Mouse (Mus musculus): Measurements from ENCODE around the gene Xpot. TPM values are rescaled to one million over a fixed set of nuclear protein-coding genes. Genes with fewer than 3 reads are reported as not detected.

The Xpot gene
- polyA plus RNA-seq, 1 experiment from 2014 or later, result 30.2 TPM

GRCm38 (mm10) chr10:121569001-121569589, 57.0 kb downstream of the Xpot start:
- ATAC-seq (ENCODE audit: low FRiP score, low read depth), result peak; percentile 91
- peaks cover 42% of the 10 kb centered on the region for H3K36me3 ChIP-seq
- no peaks in the 10 kb centered on the region for H3K27me3 ChIP-seq
- H3K4me1 ChIP-seq (replicated peaks), result peaks cover 13% of the 10 kb centered on the region
- peak overlapping the region; percentile 79 for H3K27ac ChIP-seq (replicated peaks)
- 9% methylated on average over 23 of the region's 23 CpGs for WGBS
- H3K9me3 ChIP-seq, result no peaks in the 10 kb centered on the region
- peak overlapping the region; percentile 27 for H3K4me3 ChIP-seq
- H3K9ac ChIP-seq, result peak overlapping the region; percentile 17; the same call in 1 of the 2 replicates
- peak overlapping the region; percentile 48 for H3K4me2 ChIP-seq

GRCm38 (mm10) chr10:121568534-121568933, 57.6 kb downstream of the Xpot start:
- WGBS, result 67% methylated on average over 7 of the region's 7 CpGs
- Histone ChIP-seq H3K36me3 (peaks cover 47% of the 10 kb centered on the region), H3K4me1 (replicated peaks) (peaks cover 13% of the 10 kb centered on the region), H3K4me2 (peak overlapping the region; percentile 48), H3K27ac (replicated peaks) (peak overlapping the region; percentile 79), H3K4me3 (no peak overlapping the region), H3K9me3 (no peaks in the 10 kb centered on the region), H3K9ac (0 out of 2 replicates have a peak overlapping the region, but pooled peaks have one; percentile 17), H3K27me3 (no peaks in the 10 kb centered on the region)
- peak; percentile 19; the same call in 1 of the 2 replicates for ATAC-seq (ENCODE audit: low FRiP score, low read depth)

GRCm38 (mm10) chr10:121568026-121568425, 58.1 kb downstream of the Xpot start:
- WGBS, result 94% methylated on average over 10 of the region's 10 CpGs
- Histone ChIP-seq H3K27ac (replicated peaks) (no peak overlapping the region), H3K4me1 (replicated peaks) (peaks cover 13% of the 10 kb centered on the region), H3K4me2 (no peak overlapping the region), H3K9me3 (no peaks in the 10 kb centered on the region), H3K27me3 (no peaks in the 10 kb centered on the region), H3K4me3 (no peak overlapping the region), H3K36me3 (peaks cover 51% of the 10 kb centered on the region), H3K9ac (no peak overlapping the region)
- ATAC-seq (ENCODE audit: low FRiP score, low read depth), result no peak

- Histone ChIP-seq H3K4me3 (no peak overlapping the region), H3K27me3 (no peaks in the 10 kb centered on the region), H3K9me3 (no peaks in the 10 kb centered on the region), H3K27ac (replicated peaks) (no peak overlapping the region), H3K36me3 (peaks cover 52% of the 10 kb centered on the region), H3K4me1 (replicated peaks) (peaks cover 8% of the 10 kb centered on the region), H3K4me2 (no peak overlapping the region), H3K9ac (no peak overlapping the region)
- no peak for ATAC-seq (ENCODE audit: low FRiP score, low read depth)
- WGBS, result 97% methylated on average over 8 of the region's 8 CpGs
Measured at GRCm38 (mm10) chr10:121564447-121564846, 61.7 kb downstream of the Xpot start.

- no peaks in the 10 kb centered on the region for H3K9me3 ChIP-seq
- H3K27me3 ChIP-seq, result no peaks in the 10 kb centered on the region
- 69% methylated on average over 2 of the region's 2 CpGs for WGBS
- H3K4me2 ChIP-seq, result no peak overlapping the region
- no peak overlapping the region for H3K27ac ChIP-seq (replicated peaks)
- H3K4me1 ChIP-seq (replicated peaks), result no peaks in the 10 kb centered on the region
- H3K4me3 ChIP-seq, result no peak overlapping the region
- peaks cover 56% of the 10 kb centered on the region for H3K36me3 ChIP-seq
- no peak overlapping the region for H3K9ac ChIP-seq
- no peak for ATAC-seq (ENCODE audit: low FRiP score, low read depth)
Measured at GRCm38 (mm10) chr10:121558231-121558630, 67.9 kb downstream of the Xpot start.

GRCm38 (mm10) chr10:121556263-121556662, 69.9 kb downstream of the Xpot start:
- WGBS, result 81% methylated on average over 6 of the region's 6 CpGs
- Histone ChIP-seq H3K27me3 (no peaks in the 10 kb centered on the region), H3K4me2 (no peak overlapping the region), H3K9me3 (no peaks in the 10 kb centered on the region), H3K9ac (no peak overlapping the region), H3K4me1 (replicated peaks) (no peaks in the 10 kb centered on the region), H3K36me3 (peaks cover 63% of the 10 kb centered on the region), H3K4me3 (no peak overlapping the region), H3K27ac (replicated peaks) (no peak overlapping the region)
- ATAC-seq (ENCODE audit: low FRiP score, low read depth), result no peak

- WGBS, result 89% methylated on average over 9 of the region's 9 CpGs
- Histone ChIP-seq H3K9ac (no peak overlapping the region), H3K9me3 (no peaks in the 10 kb centered on the region), H3K4me3 (no peak overlapping the region), H3K27ac (replicated peaks) (no peak overlapping the region), H3K4me2 (no peak overlapping the region), H3K4me1 (replicated peaks) (no peaks in the 10 kb centered on the region), H3K27me3 (no peaks in the 10 kb centered on the region), H3K36me3 (peaks cover 64% of the 10 kb centered on the region)
- ATAC-seq (ENCODE audit: low FRiP score, low read depth), result no peak
Measured at GRCm38 (mm10) chr10:121550334-121550733, 75.8 kb downstream of the Xpot start.

GRCm38 (mm10) chr10:121549670-121550069, 76.5 kb downstream of the Xpot start:
- Histone ChIP-seq H3K9ac (no peak overlapping the region), H3K36me3 (peaks cover 60% of the 10 kb centered on the region), H3K4me2 (no peak overlapping the region), H3K9me3 (no peaks in the 10 kb centered on the region), H3K27ac (replicated peaks) (no peak overlapping the region), H3K4me1 (replicated peaks) (no peaks in the 10 kb centered on the region), H3K27me3 (no peaks in the 10 kb centered on the region), H3K4me3 (no peak overlapping the region)
- no peak for ATAC-seq (ENCODE audit: low FRiP score, low read depth)
- 95% methylated on average over 5 of the region's 5 CpGs for WGBS

- Histone ChIP-seq H3K4me2 (no peak overlapping the region), H3K27ac (replicated peaks) (no peak overlapping the region), H3K36me3 (peaks cover 40% of the 10 kb centered on the region), H3K27me3 (no peaks in the 10 kb centered on the region), H3K9ac (no peak overlapping the region), H3K4me1 (replicated peaks) (no peaks in the 10 kb centered on the region), H3K9me3 (no peaks in the 10 kb centered on the region), H3K4me3 (no peak overlapping the region)
- 57% methylated on average over 6 of the region's 6 CpGs for WGBS
- ATAC-seq (ENCODE audit: low FRiP score, low read depth), result no peak
Measured at GRCm38 (mm10) chr10:121547162-121547561, 79.0 kb downstream of the Xpot start.

GRCm38 (mm10) chr10:121543577-121543976, 82.6 kb downstream of the Xpot start:
- no peaks in the 10 kb centered on the region for H3K9me3 ChIP-seq
- WGBS, result 96% methylated on average over 6 of the region's 6 CpGs
- H3K4me2 ChIP-seq, result no peak overlapping the region
- H3K27me3 ChIP-seq, result no peaks in the 10 kb centered on the region
- H3K36me3 ChIP-seq, result peaks cover 16% of the 10 kb centered on the region
- no peak overlapping the region for H3K27ac ChIP-seq (replicated peaks)
- H3K9ac ChIP-seq, result no peak overlapping the region
- H3K4me1 ChIP-seq (replicated peaks), result no peaks in the 10 kb centered on the region
- no peak for ATAC-seq (ENCODE audit: low FRiP score, low read depth)
- H3K4me3 ChIP-seq, result no peak overlapping the region

- Histone ChIP-seq H3K9me3 (no peaks in the 10 kb centered on the region), H3K4me1 (replicated peaks) (no peaks in the 10 kb centered on the region), H3K9ac (no peak overlapping the region), H3K27me3 (no peaks in the 10 kb centered on the region), H3K4me3 (no peak overlapping the region), H3K4me2 (no peak overlapping the region), H3K36me3 (peaks cover 12% of the 10 kb centered on the region), H3K27ac (replicated peaks) (no peak overlapping the region)
- 97% methylated on average over 3 of the region's 3 CpGs for WGBS
- ATAC-seq (ENCODE audit: low FRiP score, low read depth), result no peak
Measured at GRCm38 (mm10) chr10:121542156-121542555, 84.0 kb downstream of the Xpot start.
